ENCODE assay signal across 23 mouse cellular contexts in genomic region chr1:167672433-167672987, GRCm38 (mm10). TPM values are rescaled to one million over a fixed set of nuclear protein-coding genes. Genes with fewer than 3 reads are reported as not detected.
A peak's percentile ranks its signal among the peaks of the same experiment; 100 is the strongest.
DNase-seq lines count a peak whose midpoint lies in the region; ATAC-seq and TF ChIP-seq lines count a peak whose summit lies in the region.
"Had no signal": no experiment of that assay in that cellular context is flagged by ENCODE, and none has a peak within 500 bp of the region (broad histone marks: within the 10 kb centered on the region; RNA-seq: fewer than 3 reads in every experiment).

No protein-coding gene starts in this region.

- no peak overlapping the region for H3K4me3 ChIP-seq in heart, embryonic 12.5 days
- no peak overlapping the region; the same call in 1 of the 2 replicates for H3K4me3 ChIP-seq in limb, embryonic 13.5 days
- no peak overlapping the region for H3K4me3 ChIP-seq in limb, embryonic 10.5 days
- peak overlapping the region; percentile 7; the same call in 1 of the 2 replicates for H3K4me3 ChIP-seq in gastrocnemius, adult 2 months
- H3K4me3 ChIP-seq in stomach, postnatal 0 days (ENCODE audit: low read depth, low read length), result no peak overlapping the region
- H3K4me3 ChIP-seq: embryonic facial prominence, embryonic 15.5 days; forebrain, embryonic 10.5 days had no signal

- H3K27me3 ChIP-seq in heart, embryonic 12.5 days (replicated peaks), result peaks cover 68% of the 10 kb centered on the region
- peaks cover 88% of the 10 kb centered on the region for H3K27me3 ChIP-seq in limb, embryonic 13.5 days
- peaks cover 84% of the 10 kb centered on the region for H3K27me3 ChIP-seq in limb, embryonic 10.5 days (ENCODE audit: low read depth, poor library complexity, severe bottlenecking)
- H3K27me3 ChIP-seq in stomach, postnatal 0 days (ENCODE audit: control insufficient read depth, insufficient read depth, low read length), result 0 out of 2 replicates have a peak, but pooled peaks cover 2% of the 10 kb centered on the region

- H3K9ac ChIP-seq in heart, embryonic 12.5 days, result no peak overlapping the region
- no peak overlapping the region for H3K9ac ChIP-seq in limb, embryonic 13.5 days
- no peak overlapping the region for H3K9ac ChIP-seq in stomach, postnatal 0 days (ENCODE audit: low read length)
- H3K9ac ChIP-seq: embryonic facial prominence, embryonic 15.5 days had no signal

- peak overlapping the region; percentile 38 for H3K4me2 ChIP-seq in heart, embryonic 12.5 days
- 0 out of 2 replicates have a peak overlapping the region, but pooled peaks have one; percentile 9 for H3K4me2 ChIP-seq in limb, embryonic 13.5 days (replicated peaks)
- no peak overlapping the region for H3K4me2 ChIP-seq in stomach, postnatal 0 days (replicated peaks; ENCODE audit: low read depth)
- H3K4me2 ChIP-seq: embryonic facial prominence, embryonic 15.5 days had no signal

- no peaks in the 10 kb centered on the region for H3K36me3 ChIP-seq in heart, embryonic 12.5 days
- H3K36me3 ChIP-seq in limb, embryonic 13.5 days, result no peaks in the 10 kb centered on the region
- H3K36me3 ChIP-seq in limb, embryonic 10.5 days, result no peaks in the 10 kb centered on the region
- H3K36me3 ChIP-seq in stomach, postnatal 0 days (ENCODE audit: control insufficient read depth, insufficient read depth, low read length), result no peaks in the 10 kb centered on the region
- H3K36me3 ChIP-seq: embryonic facial prominence, embryonic 15.5 days; forebrain, embryonic 10.5 days; G1E had no signal

- H3K27ac ChIP-seq in heart, embryonic 12.5 days (ENCODE audit: poor library complexity, severe bottlenecking), result no peak overlapping the region
- no peak overlapping the region for H3K27ac ChIP-seq in limb, embryonic 13.5 days
- no peak overlapping the region for H3K27ac ChIP-seq in limb, embryonic 10.5 days
- H3K27ac ChIP-seq in gastrocnemius, adult 2 months, result no peak overlapping the region; the same call in 1 of the 2 replicates
- no peak overlapping the region for H3K27ac ChIP-seq in stomach, postnatal 0 days (replicated peaks)
- H3K27ac ChIP-seq: embryonic facial prominence, embryonic 15.5 days; forebrain, embryonic 10.5 days had no signal

- H3K4me1 ChIP-seq in heart, embryonic 12.5 days (replicated peaks), result peaks cover 12% of the 10 kb centered on the region; the same call in 1 of the 2 replicates
- H3K4me1 ChIP-seq in limb, embryonic 13.5 days, result 0 out of 2 replicates have a peak, but pooled peaks cover 4% of the 10 kb centered on the region
- peaks cover 7% of the 10 kb centered on the region for H3K4me1 ChIP-seq in limb, embryonic 10.5 days
- H3K4me1 ChIP-seq in stomach, postnatal 0 days (replicated peaks; ENCODE audit: control insufficient read depth, insufficient read depth), result no peaks in the 10 kb centered on the region

- ATAC-seq in heart, embryonic 12.5 days (ENCODE audit: insufficient number of reproducible peaks, low FRiP score), result no peak
- ATAC-seq in limb, embryonic 13.5 days (ENCODE audit: low FRiP score, low read depth), result no peak
- peak; percentile 58 for ATAC-seq in stomach, postnatal 0 days (ENCODE audit: low FRiP score, low TSS enrichment)
- ATAC-seq: hindbrain, embryonic 16.5 days had no signal

- no peaks in the 10 kb centered on the region; the same call in 1 of the 2 replicates for H3K9me3 ChIP-seq in heart, embryonic 12.5 days (replicated peaks)
- H3K9me3 ChIP-seq in limb, embryonic 13.5 days, result no peaks in the 10 kb centered on the region; the same call in 1 of the 2 replicates
- H3K9me3 ChIP-seq in limb, embryonic 10.5 days (replicated peaks), result no peaks in the 10 kb centered on the region
- no peaks in the 10 kb centered on the region for H3K9me3 ChIP-seq in stomach, postnatal 0 days (ENCODE audit: control insufficient read depth, low read length)
- H3K9me3 ChIP-seq: embryonic facial prominence, embryonic 15.5 days; forebrain, embryonic 10.5 days had no signal

- DNase-seq in heart, postnatal 4 days, result no peak
- no peak for DNase-seq in limb, embryonic 10.5 days (ENCODE audit: low spot score)
- DNase-seq in gastrocnemius, adult 2 months, result peak; percentile 73
- no peak for DNase-seq in stomach, postnatal 0 days (ENCODE audit: low spot score)
- no peak for DNase-seq in urinary bladder, postnatal 4 days (ENCODE audit: low spot score in 2 of 2)
- DNase-seq: cerebellum, adult 9-11 months; kidney, adult 2 months; kidney, postnatal 4 days; lung, adult 18-20 months; midbrain, embryonic 14.5 days; right cerebral cortex, adult 18-20 months; thymus, adult 2 months had no signal

- intact Hi-C loops in gastrocnemius, adult 2 months (cut with DNase I), result loop anchor here (10.0 kb wide), 1 partner anchor 242 kb away; no protein-coding TSS in a partner anchor

- no peak for TF ChIP-seq CTCF in gastrocnemius, adult 2 months (IDR thresholded peaks at IDR 0.05)
- TF ChIP-seq CTCF in stomach, postnatal 0 days (IDR thresholded peaks at IDR 0.05; ENCODE audit: low read depth), result no peak

- WGBS in heart, embryonic 12.5 days, result 13% methylated on average over 17 of the region's 17 CpGs
- WGBS in limb, embryonic 13.5 days, result 20% methylated on average over 17 of the region's 17 CpGs
- 20% methylated on average over 17 of the region's 17 CpGs for WGBS in limb, embryonic 10.5 days
- WGBS in stomach, postnatal 0 days, result 12% methylated on average over 17 of the region's 17 CpGs

- TF ChIP-seq EP300 in stomach, postnatal 0 days (optimal IDR thresholded peaks at IDR 0.05), result no peak

RNA-seq across cellular contexts. Expression of gene Lmx1a, which starts 16.5 kb away (rescaled TPM):
- polyA plus RNA-seq in heart, embryonic 12.5 days (2016; fragmentation: Nextera tagmentation; extraction: Ambion mirVana), result 3.5 TPM in 2 replicates
- not detected for total RNA-seq in heart, postnatal 4 days (2021)
- polyA plus RNA-seq in limb, embryonic 13.5 days (2015; fragmentation: Nextera tagmentation; extraction: Ambion mirVana), result 0.26 and 0.27 TPM in 2 replicates
- polyA plus RNA-seq in limb, embryonic 10.5 days (2016; fragmentation: Nextera tagmentation; extraction: Ambion mirVana), result 1.1 and 1.2 TPM in 2 replicates
- total RNA-seq in gastrocnemius, adult 2 months (2021), result under 1 TPM; 0.14 to 0.20 TPM
- polyA plus RNA-seq in stomach, postnatal 0 days (2015; fragmentation: Nextera tagmentation; extraction: Ambion mirVana), result 0.02 TPM in 1 of 2 replicates, not detected in the other
- total RNA-seq: adrenal gland, adult 18-20 months; heart, adult 8-10 months; left cerebral cortex, postnatal 10 days; liver, adult 2 months had no signal
- polyA plus RNA-seq: frontal cortex, adult 2 months; G1E; liver, adult 2 months had no signal
